Mouse (Mus musculus): ENCODE measurements around the gene Cluh. TPM values are rescaled to one million over a fixed set of nuclear protein-coding genes. Genes with fewer than 3 reads are reported as not detected.

The Cluh gene
- total RNA-seq, 2 experiments from 2014 or later = 220 to 229 TPM

GRCm38 (mm10) chr11:74648676-74649075, 619 bp upstream of the Cluh start:
- DNase-seq = no peak

- DNase-seq = peak; percentile 40
Observed at GRCm38 (mm10) chr11:74649647-74650551, 604 bp downstream of the Cluh start.

GRCm38 (mm10) chr11:74650576-74651100, 1.3 kb downstream of the Cluh start:
- DNase-seq = no peak

- DNase-seq = peak; percentile 62
Observed at GRCm38 (mm10) chr11:74652791-74653191, 3.5 kb downstream of the Cluh start.

GRCm38 (mm10) chr11:74653385-74653784, 4.1 kb downstream of the Cluh start:
- peak; percentile 62 for DNase-seq

GRCm38 (mm10) chr11:74655941-74656340, 6.6 kb downstream of the Cluh start:
- no peak for DNase-seq

- no peak for DNase-seq
Observed at GRCm38 (mm10) chr11:74660336-74660735, 11.0 kb downstream of the Cluh start.

GRCm38 (mm10) chr11:74661641-74662040, 12.3 kb downstream of the Cluh start:
- DNase-seq = no peak

GRCm38 (mm10) chr11:74662221-74662620, 12.9 kb downstream of the Cluh start:
- no peak for DNase-seq

- no peak for DNase-seq
Observed at GRCm38 (mm10) chr11:74664279-74664678, 15.0 kb downstream of the Cluh start.

- no peak for DNase-seq
Observed at GRCm38 (mm10) chr11:74664906-74665305, 15.6 kb downstream of the Cluh start.

- no peak for DNase-seq
Observed at GRCm38 (mm10) chr11:74665631-74666283, 16.5 kb downstream of the Cluh start.

GRCm38 (mm10) chr11:74666284-74666652, 17.0 kb downstream of the Cluh start:
- no peak for DNase-seq

- DNase-seq = no peak
Observed at GRCm38 (mm10) chr11:74666776-74667581, 17.7 kb downstream of the Cluh start.

GRCm38 (mm10) chr11:74667582-74668010, 18.3 kb downstream of the Cluh start:
- no peak for DNase-seq

GRCm38 (mm10) chr11:74668466-74668865, 19.2 kb downstream of the Cluh start:
- no peak for DNase-seq

GRCm38 (mm10) chr11:74668971-74669370, 19.7 kb downstream of the Cluh start:
- DNase-seq = no peak

- DNase-seq = no peak
Observed at GRCm38 (mm10) chr11:74670151-74670550, 20.9 kb downstream of the Cluh start.

GRCm38 (mm10) chr11:74671013-74671412, 21.7 kb downstream of the Cluh start:
- DNase-seq = no peak

GRCm38 (mm10) chr11:74671839-74672238, 22.5 kb downstream of the Cluh start:
- DNase-seq = no peak

- no peak for DNase-seq
Observed at GRCm38 (mm10) chr11:74672901-74673513, 23.7 kb downstream of the Cluh start.

GRCm38 (mm10) chr11:74673561-74673960, 24.3 kb downstream of the Cluh start:
- no peak for DNase-seq
